Mouse (Mus musculus): Measurements from ENCODE around the gene Zkscan5. TPM values are rescaled to one million over a fixed set of nuclear protein-coding genes. Genes with fewer than 3 reads are reported as not detected.

The Zkscan5 gene
- 7.1 and 8.4 TPM in 2 replicates for polyA plus RNA-seq (2015; fragmentation: Nextera tagmentation; extraction: Ambion mirVana)

DNA sequence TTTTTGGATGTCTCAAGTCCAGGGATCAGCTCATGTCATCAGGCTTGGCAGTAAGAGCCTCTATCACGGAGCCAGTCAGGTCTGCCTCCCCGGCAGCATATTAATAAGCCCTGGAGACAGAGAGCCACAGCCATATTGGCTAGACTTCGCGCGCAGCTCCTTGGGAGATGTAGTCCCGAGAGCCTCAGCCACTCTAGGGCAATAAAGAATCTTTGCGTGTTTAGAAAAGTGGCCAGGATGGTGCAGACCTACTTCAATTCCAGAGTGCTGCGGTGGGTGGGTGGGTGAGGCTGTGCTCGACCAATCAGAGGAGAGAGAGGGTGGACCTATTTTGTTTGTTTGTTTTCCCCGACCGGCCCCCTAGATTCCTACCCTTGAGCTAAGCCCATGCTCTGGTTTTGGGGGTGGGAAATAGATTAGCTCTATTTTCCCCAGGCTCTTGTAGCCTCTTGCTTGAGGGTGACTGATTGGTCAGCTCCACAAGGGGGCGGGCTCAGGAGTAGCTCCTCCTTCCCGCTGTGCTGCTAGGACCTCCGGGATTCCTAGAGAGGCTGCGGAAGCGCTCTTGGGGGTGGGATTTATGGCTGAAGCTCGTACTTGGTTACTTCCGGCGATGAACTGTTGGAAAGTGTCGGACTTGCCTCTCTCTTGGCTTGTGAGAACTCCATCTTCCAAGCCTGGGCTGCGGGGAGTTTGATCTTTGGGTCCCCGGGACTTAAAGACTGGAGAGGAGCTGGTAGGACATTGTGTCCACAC lies at the start of gene Zkscan5:
Zkscan5 (plus strand) TSS at position 627 of the 756 bp plus-strand sequence.
- H3K4me1 ChIP-seq (ENCODE audit: control insufficient read depth, insufficient read depth, low read length) = peaks cover 20% of the 10 kb centered on the region
- peak within 1 kb of the TSS; percentile 73 for H3K4me3 ChIP-seq (ENCODE audit: low read length)
- WGBS = under 1% methylated on average over 22 of the region's 22 CpGs
- peak within 1 kb of the TSS; percentile 73 for H3K9ac ChIP-seq (ENCODE audit: low read depth, low read length)
- peak; percentile 97 for ATAC-seq
- H3K36me3 ChIP-seq (ENCODE audit: control insufficient read depth, insufficient read depth, low read length) = no peaks in the 10 kb centered on the region
- peak within 1 kb of the TSS; percentile 95 for H3K27ac ChIP-seq (ENCODE audit: low read length)
- peak within 1 kb of the TSS; percentile 67 for H3K4me2 ChIP-seq (ENCODE audit: low read depth, low read length)
- H3K27me3 ChIP-seq (replicated peaks; ENCODE audit: control insufficient read depth, insufficient read depth, low read length) = no peaks in the 10 kb centered on the region
- H3K9me3 ChIP-seq (ENCODE audit: control insufficient read depth, low read length) = no peaks in the 10 kb centered on the region

DNA sequence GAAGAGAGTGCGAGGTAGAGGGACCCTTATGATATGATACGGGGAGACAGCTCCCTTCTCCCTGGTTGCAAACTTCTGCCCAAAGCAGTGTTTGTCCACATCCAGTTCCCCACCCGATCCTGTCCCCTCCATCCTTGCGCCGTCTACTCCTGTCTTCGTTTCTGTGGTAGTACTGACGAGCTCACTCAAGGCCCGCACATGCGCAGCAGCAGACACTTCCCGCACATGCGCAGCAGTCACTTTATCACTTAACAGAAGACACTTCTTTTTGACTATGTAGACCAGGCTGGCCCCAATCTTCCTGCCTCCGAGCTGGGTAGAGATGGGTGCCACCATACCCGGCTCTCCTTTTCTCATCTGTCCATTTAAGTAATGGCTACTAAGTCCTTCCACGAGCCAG lies 43.0 kb upstream of the Zkscan5 start:
- Histone ChIP-seq H3K27me3 (replicated peaks; ENCODE audit: control insufficient read depth, insufficient read depth, low read length) (no peaks in the 10 kb centered on the region), H3K4me2 (ENCODE audit: low read depth, low read length) (no peak overlapping the region), H3K9me3 (ENCODE audit: control insufficient read depth, low read length) (no peaks in the 10 kb centered on the region), H3K9ac (ENCODE audit: low read depth, low read length) (no peak overlapping the region), H3K27ac (ENCODE audit: low read length) (no peak overlapping the region), H3K4me3 (ENCODE audit: low read length) (no peak overlapping the region), H3K36me3 (ENCODE audit: control insufficient read depth, insufficient read depth, low read length) (peaks cover 8% of the 10 kb centered on the region; the same call in 1 of the 2 replicates), H3K4me1 (ENCODE audit: control insufficient read depth, insufficient read depth, low read length) (peaks cover 6% of the 10 kb centered on the region)
- 92% methylated on average over 14 of the region's 14 CpGs for WGBS
- no peak for ATAC-seq

DNA sequence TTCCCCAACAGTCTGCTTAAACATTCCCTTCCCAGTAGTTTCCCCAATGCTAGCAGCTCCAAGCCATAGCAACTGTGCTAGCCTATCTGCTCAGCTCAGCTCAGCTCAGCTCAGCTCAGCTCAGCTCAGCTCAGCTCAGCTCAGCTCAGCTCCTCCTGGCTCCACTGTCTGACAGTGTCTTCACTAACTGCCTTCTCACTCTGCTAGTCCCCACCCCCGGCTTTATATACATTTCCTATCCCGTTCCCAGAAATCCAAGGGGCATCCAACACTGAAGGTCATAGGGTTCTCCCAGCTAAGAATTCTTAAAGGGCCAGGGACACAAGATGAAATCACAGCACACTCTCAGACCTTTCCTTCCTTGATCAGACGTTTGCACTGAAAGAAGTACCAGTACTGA lies 39.7 kb upstream of the Zkscan5 start:
- H3K27me3 ChIP-seq (replicated peaks; ENCODE audit: control insufficient read depth, insufficient read depth, low read length) = no peaks in the 10 kb centered on the region
- H3K27ac ChIP-seq (ENCODE audit: low read length) = no peak overlapping the region
- 0 out of 2 replicates have a peak overlapping the region, but pooled peaks have one; percentile 6 for H3K9ac ChIP-seq (ENCODE audit: low read depth, low read length)
- ATAC-seq = no peak
- H3K36me3 ChIP-seq (ENCODE audit: control insufficient read depth, insufficient read depth, low read length) = 0 out of 2 replicates have a peak, but pooled peaks cover 1% of the 10 kb centered on the region
- H3K4me1 ChIP-seq (ENCODE audit: control insufficient read depth, insufficient read depth, low read length) = peaks cover 15% of the 10 kb centered on the region
- H3K9me3 ChIP-seq (ENCODE audit: control insufficient read depth, low read length) = no peaks in the 10 kb centered on the region
- H3K4me2 ChIP-seq (ENCODE audit: low read depth, low read length) = no peak overlapping the region
- no peak overlapping the region for H3K4me3 ChIP-seq (ENCODE audit: low read length)
- WGBS = 47% methylated on average over 3 of the region's 3 CpGs

DNA sequence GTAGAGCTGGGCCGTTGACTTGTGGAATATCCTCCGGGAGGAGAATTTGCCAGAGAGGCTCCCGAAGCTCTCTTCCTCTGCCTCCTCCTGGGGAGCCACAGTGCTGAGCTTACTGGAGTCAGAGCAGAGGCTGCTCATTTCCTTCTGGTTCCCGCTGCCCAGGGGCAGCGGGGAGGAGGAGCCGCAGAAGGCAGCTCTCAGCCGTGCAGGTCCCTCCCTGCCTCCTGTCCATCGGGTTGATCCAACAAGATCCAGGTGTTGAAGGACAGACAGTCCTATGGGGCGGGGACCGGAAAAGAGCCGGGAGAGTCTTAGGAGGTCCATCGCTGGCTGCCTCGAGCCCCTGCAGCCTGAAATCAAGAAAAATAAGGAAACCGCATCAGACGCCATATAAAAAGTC lies 39.2 kb upstream of the Zkscan5 start:
- Histone ChIP-seq H3K36me3 (ENCODE audit: control insufficient read depth, insufficient read depth, low read length) (no peaks in the 10 kb centered on the region), H3K4me2 (ENCODE audit: low read depth, low read length) (no peak overlapping the region), H3K4me1 (ENCODE audit: control insufficient read depth, insufficient read depth, low read length) (peaks cover 15% of the 10 kb centered on the region), H3K27me3 (replicated peaks; ENCODE audit: control insufficient read depth, insufficient read depth, low read length) (no peaks in the 10 kb centered on the region), H3K9me3 (ENCODE audit: control insufficient read depth, low read length) (no peaks in the 10 kb centered on the region), H3K4me3 (ENCODE audit: low read length) (no peak overlapping the region), H3K9ac (ENCODE audit: low read depth, low read length) (0 out of 2 replicates have a peak overlapping the region, but pooled peaks have one; percentile 6), H3K27ac (ENCODE audit: low read length) (no peak overlapping the region)
- WGBS = 84% methylated on average over 15 of the region's 15 CpGs
- no peak for ATAC-seq

DNA sequence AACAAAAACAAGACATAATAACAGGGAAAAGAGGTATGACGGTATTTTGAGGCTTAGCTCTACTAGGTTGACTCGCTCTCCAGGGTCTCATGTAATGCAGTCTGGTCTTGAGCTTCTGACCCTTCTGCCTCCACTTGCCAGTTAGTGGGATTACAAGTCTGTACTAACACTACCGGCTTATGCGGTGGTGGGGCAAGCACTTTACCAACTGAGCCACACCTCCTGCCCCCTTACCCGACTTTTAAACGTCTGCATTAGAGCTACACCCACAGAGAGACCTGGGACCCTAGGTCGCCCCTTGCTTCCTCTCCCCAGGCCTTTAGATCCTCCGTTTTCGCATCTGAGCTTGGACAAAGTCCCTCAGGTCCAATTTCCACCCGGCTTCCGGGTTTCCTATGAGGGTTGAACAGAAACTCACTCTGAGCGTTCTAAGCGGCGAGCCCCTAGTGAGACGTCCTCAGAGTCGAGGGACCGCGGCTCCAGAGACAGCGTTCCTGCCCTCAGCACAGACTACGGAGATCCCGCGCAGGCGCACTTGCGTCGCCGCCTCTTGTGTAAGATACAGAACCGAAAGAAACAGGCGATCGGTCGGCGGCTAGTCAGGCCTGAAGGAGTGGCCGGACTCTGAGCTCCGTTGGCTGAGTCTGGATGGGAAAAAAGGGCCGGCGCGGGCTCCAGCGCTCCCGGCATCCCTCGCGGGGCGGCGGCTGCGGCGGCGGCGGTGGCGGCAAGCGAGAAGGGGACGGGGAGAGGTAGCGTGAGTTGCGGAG lies 37.6 kb upstream of the Zkscan5 start, which contains the start of the genes Ptcd1 and Cpsf4:
Ptcd1 (minus strand) TSS at position 573 of the 770 bp plus-strand sequence.
Cpsf4 (plus strand) TSS at position 678 of the 770 bp plus-strand sequence.
- no peaks in the 10 kb centered on the region for H3K9me3 ChIP-seq (ENCODE audit: control insufficient read depth, low read length)
- peaks cover under 1% of the 10 kb centered on the region; the same call in 1 of the 2 replicates for H3K36me3 ChIP-seq (ENCODE audit: control insufficient read depth, insufficient read depth, low read length)
- peak within 1 kb of the TSS; percentile 91 for H3K4me3 ChIP-seq (ENCODE audit: low read length)
- H3K27ac ChIP-seq (ENCODE audit: low read length) = peak within 1 kb of the TSS; percentile 94
- peaks cover 15% of the 10 kb centered on the region for H3K4me1 ChIP-seq (ENCODE audit: control insufficient read depth, insufficient read depth, low read length)
- ATAC-seq = peak; percentile 96
- H3K4me2 ChIP-seq (ENCODE audit: low read depth, low read length) = peak within 1 kb of the TSS; percentile 84
- no peaks in the 10 kb centered on the region for H3K27me3 ChIP-seq (replicated peaks; ENCODE audit: control insufficient read depth, insufficient read depth, low read length)
- H3K9ac ChIP-seq (ENCODE audit: low read depth, low read length) = peak within 1 kb of the TSS; percentile 93
- 1% methylated on average over 51 of the region's 51 CpGs for WGBS

DNA sequence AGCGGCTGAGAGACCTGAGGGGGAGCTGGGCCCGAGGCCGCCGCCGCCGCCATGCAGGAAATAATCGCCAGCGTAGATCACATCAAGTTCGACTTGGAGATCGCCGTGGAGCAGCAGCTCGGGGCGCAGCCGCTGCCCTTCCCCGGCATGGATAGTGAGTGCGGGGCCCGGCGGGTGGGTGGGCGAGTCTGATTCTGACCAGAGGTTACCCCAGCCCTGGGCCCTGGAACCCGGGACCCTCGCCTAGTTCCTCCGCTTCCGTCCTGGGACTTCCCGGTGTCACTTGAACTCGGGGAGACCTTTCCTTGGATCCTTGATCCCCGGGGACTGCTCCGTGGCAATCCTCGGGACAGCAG lies 37.1 kb upstream of the Zkscan5 start:
- Histone ChIP-seq H3K9ac (ENCODE audit: low read depth, low read length) (peak overlapping the region; percentile 93), H3K36me3 (ENCODE audit: control insufficient read depth, insufficient read depth, low read length) (peaks cover 4% of the 10 kb centered on the region; the same call in 1 of the 2 replicates), H3K4me2 (ENCODE audit: low read depth, low read length) (peak overlapping the region; percentile 84), H3K4me3 (ENCODE audit: low read length) (peak overlapping the region; percentile 91), H3K4me1 (ENCODE audit: control insufficient read depth, insufficient read depth, low read length) (peaks cover 15% of the 10 kb centered on the region), H3K27ac (ENCODE audit: low read length) (peak overlapping the region; percentile 62), H3K27me3 (replicated peaks; ENCODE audit: control insufficient read depth, insufficient read depth, low read length) (no peaks in the 10 kb centered on the region), H3K9me3 (ENCODE audit: control insufficient read depth, low read length) (no peaks in the 10 kb centered on the region)
- peak; percentile 25 for ATAC-seq
- 0% methylated on average over 28 of the region's 28 CpGs for WGBS

DNA sequence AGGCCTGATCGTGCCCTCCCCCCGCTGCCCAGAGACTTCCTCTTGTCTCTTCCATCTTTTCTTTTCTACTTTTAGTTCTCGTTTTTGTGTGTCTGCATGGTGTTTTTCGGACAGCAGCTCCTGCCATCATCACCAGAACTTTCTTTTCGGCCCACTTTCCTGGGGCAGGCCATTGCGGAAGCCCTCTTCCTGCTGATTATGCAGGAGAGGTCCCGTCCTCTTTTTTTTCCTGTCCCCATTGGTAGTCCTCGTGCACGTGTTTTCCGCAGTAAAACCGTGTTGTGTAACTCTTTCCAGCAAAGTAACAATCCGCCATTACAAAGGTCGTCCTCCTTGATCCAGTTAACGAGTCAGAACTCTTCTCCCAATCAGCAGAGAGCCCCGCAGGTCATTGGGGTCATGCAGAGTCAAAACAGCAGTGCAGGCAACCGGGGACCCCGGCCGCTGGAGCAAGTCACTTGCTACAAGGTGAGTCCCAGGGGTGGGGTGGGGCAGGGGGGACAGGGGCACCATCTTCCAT lies 25.8 kb upstream of the Zkscan5 start:
- H3K4me1 ChIP-seq (ENCODE audit: control insufficient read depth, insufficient read depth, low read length) = no peaks in the 10 kb centered on the region
- no peak overlapping the region for H3K9ac ChIP-seq (ENCODE audit: low read depth, low read length)
- no peaks in the 10 kb centered on the region for H3K27me3 ChIP-seq (replicated peaks; ENCODE audit: control insufficient read depth, insufficient read depth, low read length)
- H3K4me3 ChIP-seq (ENCODE audit: low read length) = no peak overlapping the region
- WGBS = 85% methylated on average over 18 of the region's 18 CpGs
- no peak for ATAC-seq
- H3K36me3 ChIP-seq (ENCODE audit: control insufficient read depth, insufficient read depth, low read length) = peaks cover 21% of the 10 kb centered on the region
- H3K9me3 ChIP-seq (ENCODE audit: control insufficient read depth, low read length) = no peaks in the 10 kb centered on the region
- no peak overlapping the region for H3K27ac ChIP-seq (ENCODE audit: low read length)
- H3K4me2 ChIP-seq (ENCODE audit: low read depth, low read length) = no peak overlapping the region

DNA sequence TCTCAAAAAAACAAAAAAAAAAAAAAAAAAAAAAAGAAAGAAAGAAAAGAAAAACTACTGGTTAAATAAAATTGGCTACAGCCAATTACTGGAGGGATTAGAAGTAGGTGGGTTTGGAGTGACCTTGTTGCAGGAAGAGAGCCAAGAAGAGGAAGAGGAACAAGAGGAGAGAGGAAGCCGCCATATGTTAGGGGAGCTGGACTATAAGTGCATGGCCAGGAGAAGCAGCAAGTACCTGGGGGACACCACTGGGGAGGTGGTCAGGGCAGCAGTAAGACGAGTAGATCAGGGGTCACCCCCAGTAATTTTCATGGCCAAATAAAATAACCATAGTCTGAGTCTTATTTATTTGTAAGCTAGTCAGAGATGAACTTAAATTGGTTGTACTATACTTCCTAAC lies 19.1 kb upstream of the Zkscan5 start:
- H3K9me3 ChIP-seq (ENCODE audit: control insufficient read depth, low read length) = no peaks in the 10 kb centered on the region
- ATAC-seq = no peak
- no peak overlapping the region for H3K9ac ChIP-seq (ENCODE audit: low read depth, low read length)
- no peak overlapping the region for H3K4me2 ChIP-seq (ENCODE audit: low read depth, low read length)
- H3K4me3 ChIP-seq (ENCODE audit: low read length) = no peak overlapping the region
- no peak overlapping the region for H3K27ac ChIP-seq (ENCODE audit: low read length)
- H3K27me3 ChIP-seq (replicated peaks; ENCODE audit: control insufficient read depth, insufficient read depth, low read length) = no peaks in the 10 kb centered on the region
- peaks cover 7% of the 10 kb centered on the region; the same call in 1 of the 2 replicates for H3K4me1 ChIP-seq (ENCODE audit: control insufficient read depth, insufficient read depth, low read length)
- H3K36me3 ChIP-seq (ENCODE audit: control insufficient read depth, insufficient read depth, low read length) = peaks cover 41% of the 10 kb centered on the region
- WGBS = 81% methylated on average over 2 of the region's 2 CpGs

DNA sequence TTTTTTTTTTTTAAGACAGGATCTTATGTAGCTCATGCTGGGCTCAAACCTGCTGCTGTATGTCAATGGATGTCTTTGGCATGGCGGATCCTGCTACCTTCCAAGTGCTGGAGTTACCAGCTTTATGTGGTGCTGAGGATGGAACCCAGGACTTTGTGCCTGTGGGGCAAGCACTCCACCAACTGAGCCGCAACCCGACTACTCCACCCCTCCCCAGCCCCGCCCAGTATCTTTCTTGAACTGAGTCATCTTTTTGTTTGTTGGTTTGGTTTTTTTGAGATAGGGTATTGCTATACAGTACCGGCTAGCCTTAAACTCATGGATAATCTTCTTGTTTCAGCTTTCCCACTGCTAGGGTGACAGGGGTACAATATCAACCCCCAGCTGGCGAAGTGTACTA lies 14.9 kb upstream of the Zkscan5 start:
- WGBS = 91% methylated on average over 6 of the region's 6 CpGs
- no peak overlapping the region for H3K9ac ChIP-seq (ENCODE audit: low read depth, low read length)
- no peaks in the 10 kb centered on the region for H3K9me3 ChIP-seq (ENCODE audit: control insufficient read depth, low read length)
- H3K4me1 ChIP-seq (ENCODE audit: control insufficient read depth, insufficient read depth, low read length) = peaks cover 11% of the 10 kb centered on the region
- H3K27ac ChIP-seq (ENCODE audit: low read length) = no peak overlapping the region
- H3K4me3 ChIP-seq (ENCODE audit: low read length) = no peak overlapping the region
- ATAC-seq = no peak
- H3K36me3 ChIP-seq (ENCODE audit: control insufficient read depth, insufficient read depth, low read length) = peaks cover 23% of the 10 kb centered on the region
- H3K4me2 ChIP-seq (ENCODE audit: low read depth, low read length) = peak overlapping the region; percentile 63
- H3K27me3 ChIP-seq (replicated peaks; ENCODE audit: control insufficient read depth, insufficient read depth, low read length) = no peaks in the 10 kb centered on the region
